In genomic region chr3:108567990-108568877, GRCm38 (mm10) we compare ENCODE assay signal across 12 mouse cellular contexts. TPM values are rescaled to one million over a fixed set of nuclear protein-coding genes. Genes with fewer than 3 reads are reported as not detected.
DNase-seq lines count a peak whose midpoint lies in the region; ATAC-seq and TF ChIP-seq lines count a peak whose summit lies in the region.
"Had no signal": no experiment of that assay in that cellular context is flagged by ENCODE, and none has a peak within 500 bp of the region (broad histone marks: within the 10 kb centered on the region; RNA-seq: fewer than 3 reads in every experiment).

No protein-coding gene starts in this region.

- DNase-seq in liver, embryonic 11.5 days (ENCODE audit: low spot score): no peak
- no peak for DNase-seq in liver, postnatal 0 days
- DNase-seq in embryonic facial prominence, embryonic 14.5 days (ENCODE audit: low spot score): peak; percentile 60
- peak; percentile 71 for DNase-seq in layer of hippocampus, adult 9-11 months
- DNase-seq in c-Kit-positive CD71-positive TER-119-positive erythroid progenitor cells, embryonic 14.5 days (ENCODE audit: low spot score): no peak
- DNase-seq in right cerebral cortex, postnatal 14 days: no peak
- DNase-seq: heart, adult 11 months had no signal

- no peak overlapping the region for H3K27ac ChIP-seq in liver, embryonic 11.5 days (ENCODE audit: low read depth, low read length)
- no peak overlapping the region for H3K27ac ChIP-seq in liver, postnatal 0 days (ENCODE audit: low read depth)
- peak overlapping the region; percentile 34 for H3K27ac ChIP-seq in embryonic facial prominence, embryonic 14.5 days (replicated peaks; ENCODE audit: low read depth, low read length)
- H3K27ac ChIP-seq in neural tube, embryonic 12.5 days: peak overlapping the region; percentile 33; the same call in 1 of the 2 replicates
- H3K27ac ChIP-seq: macrophage had no signal

- 0 out of 2 replicates have a peak, but pooled peaks cover 2% of the 10 kb centered on the region for H3K27me3 ChIP-seq in liver, embryonic 11.5 days (replicated peaks; ENCODE audit: control insufficient read depth, insufficient read depth, low read length)
- no peaks in the 10 kb centered on the region for H3K27me3 ChIP-seq in liver, postnatal 0 days (ENCODE audit: insufficient read depth, low read length)
- no peaks in the 10 kb centered on the region for H3K27me3 ChIP-seq in embryonic facial prominence, embryonic 14.5 days (replicated peaks; ENCODE audit: control insufficient read depth, insufficient read depth, low read length)
- H3K27me3 ChIP-seq in neural tube, embryonic 12.5 days (replicated peaks): no peaks in the 10 kb centered on the region

- TF ChIP-seq EP300 in liver, postnatal 0 days (IDR thresholded peaks at IDR 0.05; ENCODE audit: low read depth): no peak

- no peak for ATAC-seq in liver, embryonic 11.5 days (replicated peaks; ENCODE audit: low FRiP score)
- ATAC-seq in liver, postnatal 0 days: no peak
- no peak for ATAC-seq in embryonic facial prominence, embryonic 14.5 days (ENCODE audit: low read depth)
- ATAC-seq in neural tube, embryonic 12.5 days (ENCODE audit: low FRiP score, low read depth): peak; percentile 49
- no peak for ATAC-seq in megakaryocyte-erythroid progenitor cell, adult 5-6 weeks (replicated peaks; ENCODE audit: low FRiP score, low TSS enrichment, poor library complexity, severe bottlenecking)

- no peak overlapping the region for H3K4me3 ChIP-seq in liver, embryonic 11.5 days (ENCODE audit: low read depth, low read length)
- no peak overlapping the region for H3K4me3 ChIP-seq in liver, postnatal 0 days (ENCODE audit: low read depth, low read length)
- no peak overlapping the region for H3K4me3 ChIP-seq in embryonic facial prominence, embryonic 14.5 days (ENCODE audit: low read depth, low read length)
- no peak overlapping the region for H3K4me3 ChIP-seq in neural tube, embryonic 12.5 days

- H3K9ac ChIP-seq in liver, embryonic 11.5 days (ENCODE audit: low read depth, low read length): 0 out of 2 replicates have a peak overlapping the region, but pooled peaks have one; percentile 25
- no peak overlapping the region for H3K9ac ChIP-seq in liver, postnatal 0 days (replicated peaks)
- no peak overlapping the region for H3K9ac ChIP-seq in embryonic facial prominence, embryonic 14.5 days (ENCODE audit: low read depth, low read length)
- no peak overlapping the region for H3K9ac ChIP-seq in neural tube, embryonic 12.5 days

- no peaks in the 10 kb centered on the region for H3K36me3 ChIP-seq in liver, embryonic 11.5 days (ENCODE audit: control insufficient read depth, insufficient read depth, low read length)
- no peaks in the 10 kb centered on the region for H3K36me3 ChIP-seq in liver, postnatal 0 days (replicated peaks; ENCODE audit: insufficient read depth, low read length)
- no peaks in the 10 kb centered on the region for H3K36me3 ChIP-seq in embryonic facial prominence, embryonic 14.5 days (ENCODE audit: control insufficient read depth, insufficient read depth, low read length)
- H3K36me3 ChIP-seq in neural tube, embryonic 12.5 days: no peaks in the 10 kb centered on the region

- 66% methylated on average over 15 of the region's 15 CpGs for WGBS in liver, embryonic 11.5 days
- 64% methylated on average over 15 of the region's 15 CpGs for WGBS in liver, postnatal 0 days (ENCODE audit: insufficient replicate concordance)
- WGBS in embryonic facial prominence, embryonic 14.5 days: 25% methylated on average over 15 of the region's 15 CpGs
- WGBS in neural tube, embryonic 12.5 days: 21% methylated on average over 15 of the region's 15 CpGs

- H3K4me1 ChIP-seq in liver, embryonic 11.5 days (replicated peaks; ENCODE audit: control insufficient read depth, insufficient read depth, low read length): peaks cover 5% of the 10 kb centered on the region
- peaks cover 12% of the 10 kb centered on the region; the same call in 1 of the 2 replicates for H3K4me1 ChIP-seq in liver, postnatal 0 days (ENCODE audit: insufficient read depth)
- H3K4me1 ChIP-seq in embryonic facial prominence, embryonic 14.5 days (ENCODE audit: control insufficient read depth, insufficient read depth, low read length): peaks cover 8% of the 10 kb centered on the region
- H3K4me1 ChIP-seq in neural tube, embryonic 12.5 days: peaks cover 16% of the 10 kb centered on the region

- H3K9me3 ChIP-seq in liver, embryonic 11.5 days (ENCODE audit: control insufficient read depth, low read length): no peaks in the 10 kb centered on the region
- H3K9me3 ChIP-seq in liver, postnatal 0 days (ENCODE audit: low read length): no peaks in the 10 kb centered on the region
- H3K9me3 ChIP-seq in embryonic facial prominence, embryonic 14.5 days (ENCODE audit: control insufficient read depth, low read length): no peaks in the 10 kb centered on the region
- no peaks in the 10 kb centered on the region for H3K9me3 ChIP-seq in neural tube, embryonic 12.5 days

- no peak overlapping the region for H3K4me2 ChIP-seq in liver, embryonic 11.5 days
- H3K4me2 ChIP-seq in liver, postnatal 0 days (ENCODE audit: low read depth, low read length): no peak overlapping the region
- H3K4me2 ChIP-seq in embryonic facial prominence, embryonic 14.5 days (ENCODE audit: low read depth, low read length): no peak overlapping the region
- H3K4me2 ChIP-seq in neural tube, embryonic 12.5 days (replicated peaks): peak overlapping the region; percentile 19; the same call in 1 of the 2 replicates

- no peak for TF ChIP-seq CTCF in liver, postnatal 0 days (IDR thresholded peaks at IDR 0.05; ENCODE audit: low read depth)

RNA-seq across cellular contexts. Expression of gene Taf13, which starts 3.3 kb away (rescaled TPM):
- 21.7 and 23.2 TPM in 2 replicates for polyA plus RNA-seq in liver, embryonic 11.5 days (2014; fragmentation: Nextera tagmentation; extraction: Ambion mirVana)
- 14.0 and 15.5 TPM in 2 replicates for polyA plus RNA-seq in liver, postnatal 0 days (2015; fragmentation: Nextera tagmentation; extraction: Ambion mirVana)
- 40.2 and 40.4 TPM in 2 replicates for polyA plus RNA-seq in embryonic facial prominence, embryonic 14.5 days (2014; fragmentation: Nextera tagmentation; extraction: Ambion mirVana)
- polyA plus RNA-seq in neural tube, embryonic 12.5 days (2016; fragmentation: Nextera tagmentation; extraction: Ambion mirVana): 72.6 and 77.8 TPM in 2 replicates
- 8.2 and 16.8 TPM in 2 replicates for total RNA-seq in megakaryocyte-erythroid progenitor cell, adult 5-6 weeks (2014; fragmentation: Nextera tagmentation)
- total RNA-seq in megakaryocyte-erythroid progenitor cell, adult 5-6 weeks (2017): 9.3 and 16.8 TPM in 2 replicates

RNA-seq across cellular contexts. Expression of gene Tmem167b, which starts 6.0 kb away (rescaled TPM):
- polyA plus RNA-seq in liver, embryonic 11.5 days (2014; fragmentation: Nextera tagmentation; extraction: Ambion mirVana): 23.0 and 27.7 TPM in 2 replicates
- polyA plus RNA-seq in liver, postnatal 0 days (2015; fragmentation: Nextera tagmentation; extraction: Ambion mirVana): 11.1 and 12.6 TPM in 2 replicates
- 46.3 and 46.8 TPM in 2 replicates for polyA plus RNA-seq in embryonic facial prominence, embryonic 14.5 days (2014; fragmentation: Nextera tagmentation; extraction: Ambion mirVana)
- 55.3 and 56.7 TPM in 2 replicates for polyA plus RNA-seq in neural tube, embryonic 12.5 days (2016; fragmentation: Nextera tagmentation; extraction: Ambion mirVana)
- total RNA-seq in megakaryocyte-erythroid progenitor cell, adult 5-6 weeks (2014; fragmentation: Nextera tagmentation): 8.1 and 15.6 TPM in 2 replicates
- total RNA-seq in megakaryocyte-erythroid progenitor cell, adult 5-6 weeks (2017): 29.1 and 36.7 TPM in 2 replicates

RNA-seq across cellular contexts. Expression of gene Wdr47, which starts 22.8 kb away (rescaled TPM):
- 3.8 and 4.5 TPM in 2 replicates for polyA plus RNA-seq in liver, embryonic 11.5 days (2014; fragmentation: Nextera tagmentation; extraction: Ambion mirVana)
- 0.64 and 0.80 TPM in 2 replicates for polyA plus RNA-seq in liver, postnatal 0 days (2015; fragmentation: Nextera tagmentation; extraction: Ambion mirVana)
- 16.3 and 17.9 TPM in 2 replicates for polyA plus RNA-seq in embryonic facial prominence, embryonic 14.5 days (2014; fragmentation: Nextera tagmentation; extraction: Ambion mirVana)
- polyA plus RNA-seq in neural tube, embryonic 12.5 days (2016; fragmentation: Nextera tagmentation; extraction: Ambion mirVana): 66.6 and 72.1 TPM in 2 replicates
- total RNA-seq in megakaryocyte-erythroid progenitor cell, adult 5-6 weeks (2014; fragmentation: Nextera tagmentation): 3.9 and 7.8 TPM in 2 replicates
- total RNA-seq in megakaryocyte-erythroid progenitor cell, adult 5-6 weeks (2017): 5.4 and 19.6 TPM in 2 replicates

RNA-seq across cellular contexts. Expression of gene 5330417C22Rik, which starts 31.9 kb away (rescaled TPM):
- 0.10 and 0.23 TPM in 2 replicates for polyA plus RNA-seq in liver, embryonic 11.5 days (2014; fragmentation: Nextera tagmentation; extraction: Ambion mirVana)
- polyA plus RNA-seq in liver, postnatal 0 days (2015; fragmentation: Nextera tagmentation; extraction: Ambion mirVana): 0.59 and 0.72 TPM in 2 replicates
- 2.2 and 2.5 TPM in 2 replicates for polyA plus RNA-seq in embryonic facial prominence, embryonic 14.5 days (2014; fragmentation: Nextera tagmentation; extraction: Ambion mirVana)
- polyA plus RNA-seq in neural tube, embryonic 12.5 days (2016; fragmentation: Nextera tagmentation; extraction: Ambion mirVana): 4.6 TPM in 2 replicates
- 0.49 TPM in 1 of 2 replicates, not detected in the other for total RNA-seq in megakaryocyte-erythroid progenitor cell, adult 5-6 weeks (2014; fragmentation: Nextera tagmentation)
- 5.0 TPM in 1 of 2 replicates, not detected in the other for total RNA-seq in megakaryocyte-erythroid progenitor cell, adult 5-6 weeks (2017)
- polyA plus RNA-seq: macrophage had no signal

RNA-seq across cellular contexts. Expression of gene 1700013F07Rik, which starts 34.3 kb away (rescaled TPM):
- polyA plus RNA-seq in liver, embryonic 11.5 days (2014; fragmentation: Nextera tagmentation; extraction: Ambion mirVana): not detected in 2 replicates
- polyA plus RNA-seq in liver, postnatal 0 days (2015; fragmentation: Nextera tagmentation; extraction: Ambion mirVana): not detected in 2 replicates
- polyA plus RNA-seq in embryonic facial prominence, embryonic 14.5 days (2014; fragmentation: Nextera tagmentation; extraction: Ambion mirVana): 0.63 and 1.1 TPM in 2 replicates
- 0.32 TPM in 1 of 2 replicates, not detected in the other for polyA plus RNA-seq in neural tube, embryonic 12.5 days (2016; fragmentation: Nextera tagmentation; extraction: Ambion mirVana)
- total RNA-seq in megakaryocyte-erythroid progenitor cell, adult 5-6 weeks (2014; fragmentation: Nextera tagmentation): not detected in 2 replicates
- not detected in 2 replicates for total RNA-seq in megakaryocyte-erythroid progenitor cell, adult 5-6 weeks (2017)
- total RNA-seq: MEL had no signal
- polyA plus RNA-seq: large intestine, adult 2 months; macrophage had no signal

Comparison
In these comparisons a context has a peak if more than half of its experiments do, and no peak if none do; other contexts are left out.
1. DNase-seq: peak in embryonic facial prominence, embryonic 14.5 days (single experiment) and layer of hippocampus, adult 9-11 months (single experiment); none in liver, embryonic 11.5 days (single experiment), liver, postnatal 0 days (single experiment), c-Kit-positive CD71-positive TER-119-positive erythroid progenitor cells, embryonic 14.5 days (single experiment) and right cerebral cortex, postnatal 14 days (single experiment).
2. H3K27ac ChIP-seq: peak in embryonic facial prominence, embryonic 14.5 days (single experiment) and neural tube, embryonic 12.5 days (single experiment); none in liver, embryonic 11.5 days (single experiment) and liver, postnatal 0 days (single experiment).